Mouse (Mus musculus): ENCODE measurements at regions not wholly inside any gene's neighbourhood (a gene's known extent, or its start where the extent isn't known, plus 50 kb on each side); places are given as distances from the start of the nearest gene placed in this dataset.

GRCm38 (mm10) chr3:149720306-149720705 lies 730.0 kb upstream of the Adgrl2 start:
- no peak overlapping the region for H3K27ac ChIP-seq (ENCODE audit: low read depth, low read length)

GRCm38 (mm10) chr3:149705724-149706123 lies 715.4 kb upstream of the Adgrl2 start:
- H3K27ac ChIP-seq (ENCODE audit: low read depth, low read length), result no peak overlapping the region
- no peak overlapping the region for H3K9ac ChIP-seq (ENCODE audit: low read depth, low read length)
- WGBS, result 91% methylated on average over 10 of the region's 10 CpGs
- no peaks in the 10 kb centered on the region for H3K4me1 ChIP-seq (replicated peaks; ENCODE audit: control insufficient read depth, insufficient read depth, low read length)
- H3K9me3 ChIP-seq (ENCODE audit: control insufficient read depth, low read length), result no peaks in the 10 kb centered on the region
- no peak overlapping the region for H3K4me3 ChIP-seq (ENCODE audit: low read depth, low read length)
- H3K36me3 ChIP-seq (ENCODE audit: control insufficient read depth, insufficient read depth, low read length), result no peaks in the 10 kb centered on the region
- no peaks in the 10 kb centered on the region for H3K27me3 ChIP-seq (ENCODE audit: control insufficient read depth, insufficient read depth, low read length)
- no peak for DNase-seq (ENCODE audit: low spot score)
- no peak for ATAC-seq (ENCODE audit: low FRiP score)
- no peak overlapping the region for H3K4me2 ChIP-seq (replicated peaks; ENCODE audit: low read depth, low read length)

More at GRCm38 (mm10) chr3:149720306-149720705, 730.0 kb upstream of the Adgrl2 start:
- DNase-seq (ENCODE audit: low spot score), result no peak
- Histone ChIP-seq H3K27me3 (ENCODE audit: control insufficient read depth, insufficient read depth, low read length) (no peaks in the 10 kb centered on the region), H3K4me1 (replicated peaks; ENCODE audit: control insufficient read depth, insufficient read depth, low read length) (no peaks in the 10 kb centered on the region), H3K9me3 (ENCODE audit: control insufficient read depth, low read length) (no peaks in the 10 kb centered on the region), H3K9ac (ENCODE audit: low read depth, low read length) (no peak overlapping the region), H3K36me3 (ENCODE audit: control insufficient read depth, insufficient read depth, low read length) (no peaks in the 10 kb centered on the region), H3K4me2 (replicated peaks; ENCODE audit: low read depth, low read length) (no peak overlapping the region), H3K4me3 (ENCODE audit: low read depth, low read length) (no peak overlapping the region)
- ATAC-seq (ENCODE audit: low FRiP score), result peak; percentile 61; the same call in 1 of the 2 replicates
- 49% methylated on average over 6 of the region's 6 CpGs for WGBS

GRCm38 (mm10) chr3:149705322-149705721 lies 715.0 kb upstream of the Adgrl2 start:
- Histone ChIP-seq H3K4me3 (ENCODE audit: low read depth, low read length) (no peak overlapping the region), H3K9ac (ENCODE audit: low read depth, low read length) (no peak overlapping the region), H3K27ac (ENCODE audit: low read depth, low read length) (no peak overlapping the region), H3K4me1 (replicated peaks; ENCODE audit: control insufficient read depth, insufficient read depth, low read length) (no peaks in the 10 kb centered on the region), H3K4me2 (replicated peaks; ENCODE audit: low read depth, low read length) (no peak overlapping the region), H3K36me3 (ENCODE audit: control insufficient read depth, insufficient read depth, low read length) (no peaks in the 10 kb centered on the region), H3K9me3 (ENCODE audit: control insufficient read depth, low read length) (no peaks in the 10 kb centered on the region), H3K27me3 (ENCODE audit: control insufficient read depth, insufficient read depth, low read length) (no peaks in the 10 kb centered on the region)
- no peak for ATAC-seq (ENCODE audit: low FRiP score)
- no peak for DNase-seq (ENCODE audit: low spot score)
- 93% methylated on average over 12 of the region's 12 CpGs for WGBS

GRCm38 (mm10) chr3:149704478-149704877 lies 714.1 kb upstream of the Adgrl2 start:
- 94% methylated on average over 4 of the region's 4 CpGs for WGBS
- H3K9me3 ChIP-seq (ENCODE audit: control insufficient read depth, low read length), result no peaks in the 10 kb centered on the region

GRCm38 (mm10) chr3:149683561-149683960 lies 693.2 kb upstream of the Adgrl2 start:
- no peaks in the 10 kb centered on the region for H3K9me3 ChIP-seq (ENCODE audit: control insufficient read depth, low read length)
- H3K36me3 ChIP-seq (ENCODE audit: control insufficient read depth, insufficient read depth, low read length), result no peaks in the 10 kb centered on the region
- no peak overlapping the region for H3K9ac ChIP-seq (ENCODE audit: low read depth, low read length)
- H3K4me1 ChIP-seq (replicated peaks; ENCODE audit: control insufficient read depth, insufficient read depth, low read length), result no peaks in the 10 kb centered on the region
- DNase-seq (ENCODE audit: low spot score) (no peak), ATAC-seq (ENCODE audit: low FRiP score) (no peak)
- no peak overlapping the region for H3K27ac ChIP-seq (ENCODE audit: low read depth, low read length)
- WGBS, result 88% methylated on average over 4 of the region's 4 CpGs
- no peak overlapping the region for H3K4me3 ChIP-seq (ENCODE audit: low read depth, low read length)
- no peak overlapping the region for H3K4me2 ChIP-seq (replicated peaks; ENCODE audit: low read depth, low read length)
- no peaks in the 10 kb centered on the region for H3K27me3 ChIP-seq (ENCODE audit: control insufficient read depth, insufficient read depth, low read length)

More at GRCm38 (mm10) chr3:149704478-149704877, 714.1 kb upstream of the Adgrl2 start:
- H3K27me3 ChIP-seq (ENCODE audit: control insufficient read depth, insufficient read depth, low read length), result no peaks in the 10 kb centered on the region
- H3K36me3 ChIP-seq (ENCODE audit: control insufficient read depth, insufficient read depth, low read length), result no peaks in the 10 kb centered on the region
- H3K9ac ChIP-seq (ENCODE audit: low read depth, low read length), result no peak overlapping the region
- ATAC-seq (ENCODE audit: low FRiP score) (no peak), DNase-seq (ENCODE audit: low spot score) (no peak)
- H3K4me1 ChIP-seq (replicated peaks; ENCODE audit: control insufficient read depth, insufficient read depth, low read length), result no peaks in the 10 kb centered on the region
- no peak overlapping the region for H3K4me2 ChIP-seq (replicated peaks; ENCODE audit: low read depth, low read length)
- H3K4me3 ChIP-seq (ENCODE audit: low read depth, low read length), result no peak overlapping the region
- H3K27ac ChIP-seq (ENCODE audit: low read depth, low read length), result no peak overlapping the region

- no peaks in the 10 kb centered on the region for H3K4me1 ChIP-seq (replicated peaks; ENCODE audit: control insufficient read depth, insufficient read depth, low read length)
- no peak for ATAC-seq (ENCODE audit: low FRiP score)
- DNase-seq (ENCODE audit: low spot score), result no peak
- 95% methylated on average over 5 of the region's 5 CpGs for WGBS
- H3K27ac ChIP-seq (ENCODE audit: low read depth, low read length), result no peak overlapping the region
- H3K9ac ChIP-seq (ENCODE audit: low read depth, low read length), result no peak overlapping the region
- no peak overlapping the region for H3K4me2 ChIP-seq (replicated peaks; ENCODE audit: low read depth, low read length)
- H3K27me3 ChIP-seq (ENCODE audit: control insufficient read depth, insufficient read depth, low read length), result no peaks in the 10 kb centered on the region
- no peaks in the 10 kb centered on the region for H3K36me3 ChIP-seq (ENCODE audit: control insufficient read depth, insufficient read depth, low read length)
- no peaks in the 10 kb centered on the region for H3K9me3 ChIP-seq (ENCODE audit: control insufficient read depth, low read length)
- H3K4me3 ChIP-seq (ENCODE audit: low read depth, low read length), result no peak overlapping the region
Observed at GRCm38 (mm10) chr3:149682246-149682645, 691.9 kb upstream of the Adgrl2 start.

- Histone ChIP-seq H3K4me2 (replicated peaks; ENCODE audit: low read depth, low read length) (no peak overlapping the region), H3K4me1 (replicated peaks; ENCODE audit: control insufficient read depth, insufficient read depth, low read length) (no peaks in the 10 kb centered on the region), H3K36me3 (ENCODE audit: control insufficient read depth, insufficient read depth, low read length) (no peaks in the 10 kb centered on the region), H3K27ac (ENCODE audit: low read depth, low read length) (no peak overlapping the region), H3K9ac (ENCODE audit: low read depth, low read length) (no peak overlapping the region), H3K27me3 (ENCODE audit: control insufficient read depth, insufficient read depth, low read length) (no peaks in the 10 kb centered on the region), H3K4me3 (ENCODE audit: low read depth, low read length) (no peak overlapping the region), H3K9me3 (ENCODE audit: control insufficient read depth, low read length) (no peaks in the 10 kb centered on the region)
- ATAC-seq (ENCODE audit: low FRiP score) (no peak), DNase-seq (ENCODE audit: low spot score) (no peak)
Observed at GRCm38 (mm10) chr3:149673926-149674325, 683.6 kb upstream of the Adgrl2 start.

- no peaks in the 10 kb centered on the region for H3K9me3 ChIP-seq (ENCODE audit: control insufficient read depth, low read length)
- H3K4me2 ChIP-seq (replicated peaks; ENCODE audit: low read depth, low read length), result no peak overlapping the region
- no peaks in the 10 kb centered on the region for H3K36me3 ChIP-seq (ENCODE audit: control insufficient read depth, insufficient read depth, low read length)
- H3K4me3 ChIP-seq (ENCODE audit: low read depth, low read length), result no peak overlapping the region
- no peaks in the 10 kb centered on the region for H3K27me3 ChIP-seq (ENCODE audit: control insufficient read depth, insufficient read depth, low read length)
- ATAC-seq (ENCODE audit: low FRiP score) (no peak), DNase-seq (ENCODE audit: low spot score) (no peak)
- no peak overlapping the region for H3K27ac ChIP-seq (ENCODE audit: low read depth, low read length)
- no peaks in the 10 kb centered on the region for H3K4me1 ChIP-seq (replicated peaks; ENCODE audit: control insufficient read depth, insufficient read depth, low read length)
- 86% methylated on average over 3 of the region's 3 CpGs for WGBS
- H3K9ac ChIP-seq (ENCODE audit: low read depth, low read length), result no peak overlapping the region
Observed at GRCm38 (mm10) chr3:149664624-149665023, 674.3 kb upstream of the Adgrl2 start.

- Histone ChIP-seq H3K27ac (ENCODE audit: low read depth, low read length) (no peak overlapping the region), H3K4me1 (replicated peaks; ENCODE audit: control insufficient read depth, insufficient read depth, low read length) (no peaks in the 10 kb centered on the region), H3K9me3 (ENCODE audit: control insufficient read depth, low read length) (no peaks in the 10 kb centered on the region), H3K9ac (ENCODE audit: low read depth, low read length) (no peak overlapping the region), H3K4me3 (ENCODE audit: low read depth, low read length) (no peak overlapping the region), H3K36me3 (ENCODE audit: control insufficient read depth, insufficient read depth, low read length) (no peaks in the 10 kb centered on the region), H3K27me3 (ENCODE audit: control insufficient read depth, insufficient read depth, low read length) (no peaks in the 10 kb centered on the region), H3K4me2 (replicated peaks; ENCODE audit: low read depth, low read length) (no peak overlapping the region)
- WGBS, result 77% methylated on average over 2 of the region's 2 CpGs
- ATAC-seq (ENCODE audit: low FRiP score), result no peak
- DNase-seq (ENCODE audit: low spot score), result no peak
Observed at GRCm38 (mm10) chr3:149638324-149638723, 648.0 kb upstream of the Adgrl2 start.
